Mouse (Mus musculus) embryonic facial prominence, embryonic 12.5 days (tissue): ENCODE measurements around the gene Zmpste24. TPM values are rescaled to one million over a fixed set of nuclear protein-coding genes. Genes with fewer than 3 reads are reported as not detected.

Experiments used
- ATAC-seq: fragments of 200-750 bp; cut with Nextera tagmentation; 2 replicates; pipeline ENCODE4 v1.8.0; 2017; ENCODE audit not compliant: insufficient number of reproducible peaks, insufficient read depth, low FRiP score, low TSS enrichment
- H3K27ac ChIP-seq: fragments of 300-500 bp; sonication (generic); 2 replicates; pipeline ENCODE4 v1.5.1; 2016; ENCODE audit warnings: mild to moderate bottlenecking
- H3K27me3 ChIP-seq: fragments of 300-500 bp; sonication (generic); 2 replicates; pipeline ENCODE4 v1.6.1; 2016; ENCODE audit warnings: mild to moderate bottlenecking, moderate library complexity
- H3K36me3 ChIP-seq: fragments of 300-500 bp; sonication (generic); 2 replicates; pipeline ENCODE4 v1.6.1; 2016; ENCODE audit warnings: mild to moderate bottlenecking
- H3K4me1 ChIP-seq: fragments of 300-500 bp; sonication (generic); 2 replicates; pipeline ENCODE4 v1.6.1; 2016
- H3K4me2 ChIP-seq: fragments of 300-500 bp; sonication (generic); replicated peaks from 2 replicates; pipeline ENCODE4 v1.6.1; 2016; ENCODE audit warnings: mild to moderate bottlenecking, moderate library complexity
- H3K4me3 ChIP-seq: fragments of 300-500 bp; sonication (generic); 2 replicates; pipeline ENCODE4 v1.5.1; 2016; ENCODE audit warnings: mild to moderate bottlenecking
- H3K9ac ChIP-seq: fragments of 300-500 bp; sonication (generic); 2 replicates; pipeline ENCODE4 v1.6.1; 2016; ENCODE audit warnings: mild to moderate bottlenecking, moderate library complexity
- H3K9me3 ChIP-seq: fragments of 300-500 bp; sonication (generic); 2 replicates; pipeline ENCODE4 v1.6.1; 2016; ENCODE audit warnings: mild to moderate bottlenecking, moderate library complexity
- WGBS: fragments of 180-500 bp; shearing (Covaris S2); methylation state at CpG from one replicate; pipeline ENCODE4 v1.1.7; 2016; 5-methylcytosine and 5-hydroxymethylcytosine counted together
- polyA plus RNA-seq: library from polyadenylated mRNA; unstranded; fragments of >200 nt; fragmentation: Nextera tagmentation; extraction: Ambion mirVana; gene quantifications from 2 replicates; pipeline ENCODE4 v1.2.1, GENCODE M21; 2016

The Zmpste24 gene
- polyA plus RNA-seq, 1 experiment from 2014 or later: 25.2 TPM

- Histone ChIP-seq H3K4me1 (peaks cover 12% of the 10 kb centered on the region), H3K36me3 (no peaks in the 10 kb centered on the region), H3K9ac (no peak overlapping the region), H3K4me2 (no peak overlapping the region), H3K27ac (no peak overlapping the region), H3K9me3 (no peaks in the 10 kb centered on the region), H3K4me3 (no peak overlapping the region), H3K27me3 (no peaks in the 10 kb centered on the region)
- ATAC-seq: no peak
- 81% methylated on average over 10 of the region's 10 CpGs for WGBS
Measured at GRCm38 (mm10) chr4:121014594-121015267, 83.3 kb downstream of the Zmpste24 start.

- no peak overlapping the region for H3K4me3 ChIP-seq
- no peaks in the 10 kb centered on the region for H3K9me3 ChIP-seq
- H3K36me3 ChIP-seq: no peaks in the 10 kb centered on the region
- H3K4me1 ChIP-seq: peaks cover 5% of the 10 kb centered on the region
- no peak overlapping the region for H3K27ac ChIP-seq
- no peaks in the 10 kb centered on the region for H3K27me3 ChIP-seq
- ATAC-seq: no peak
- H3K9ac ChIP-seq: no peak overlapping the region
- WGBS: 84% methylated on average over 11 of the region's 11 CpGs
- H3K4me2 ChIP-seq: no peak overlapping the region
Measured at GRCm38 (mm10) chr4:121010770-121011549, 87.1 kb downstream of the Zmpste24 start.

Other genes with a start within 250 kb of the Zmpste24 start
- 3.8 and 4.2 TPM in 2 replicates for gene Rims3, start 243.4 kb downstream of the Zmpste24 start, polyA plus RNA-seq
- 31.1 and 33.1 TPM in 2 replicates for gene Exo5, start 173.2 kb downstream of the Zmpste24 start, polyA plus RNA-seq
- 11.2 and 11.8 TPM in 2 replicates for gene Zfp69, start 146.5 kb downstream of the Zmpste24 start, polyA plus RNA-seq
- 19.3 and 22.6 TPM in 2 replicates for gene Smap2, start 81.0 kb downstream of the Zmpste24 start, polyA plus RNA-seq
- gene Col9a2, start 58.9 kb downstream of the Zmpste24 start, polyA plus RNA-seq: 61.6 and 62.4 TPM in 2 replicates
- gene Tmco2, start 11.0 kb upstream of the Zmpste24 start, polyA plus RNA-seq: not detected in 2 replicates
- 35.2 and 35.6 TPM in 2 replicates for gene Rlf, start 116.8 kb upstream of the Zmpste24 start, polyA plus RNA-seq
- not detected in 2 replicates for gene Gm12888, start 226.7 kb upstream of the Zmpste24 start, polyA plus RNA-seq